Mouse (Mus musculus) cortical plate, adult 2 months (tissue): ENCODE results near the gene Pelp1. TPM values are rescaled to one million over a fixed set of nuclear protein-coding genes. Genes with fewer than 3 reads are reported as not detected.

Source experiments
- H3K27ac ChIP-seq: fragments of 200-500 bp; 2 replicates; pipeline ENCODE4 v1.5.1; 2012; ENCODE audit warnings: low read length, control low read depth, inconsistent platforms; ENCODE audit not compliant: insufficient read depth
- H3K4me1 ChIP-seq: fragments of 200-500 bp; 2 replicates; pipeline ENCODE4 v1.6.1; 2011; ENCODE audit warnings: low read length; ENCODE audit not compliant: control insufficient read depth, insufficient read depth
- H3K4me3 ChIP-seq: fragments of 200-500 bp; 2 replicates; pipeline ENCODE4 v1.5.1; 2011; ENCODE audit warnings: mild to moderate bottlenecking, low read length, control low read depth; ENCODE audit not compliant: insufficient read depth
- CTCF ChIP-seq: fragments of 200-500 bp; IDR thresholded peaks from 2 replicates; pipeline ENCODE4 v1.5.1; 2011; ENCODE audit warnings: mild to moderate bottlenecking, control low read depth, low read length; ENCODE audit not compliant: insufficient read depth; ENCODE audit errors: extremely low read depth
- POLR2A ChIP-seq: fragments of 200-500 bp; IDR thresholded peaks from 2 replicates; pipeline ENCODE4 v1.6.1; 2011; ENCODE audit warnings: mild to moderate bottlenecking, low read length, control low read depth; ENCODE audit not compliant: insufficient read depth; ENCODE audit errors: extremely low read depth
- polyA plus RNA-seq: library from polyadenylated mRNA; depleted of rRNA; stranded (reverse); fragments of >200 nt; gene quantifications from 2 replicates; pipeline ENCODE4 v1.2.3, GENCODE M21; 2012; rRNA removed

The Pelp1 gene
- polyA plus RNA-seq: 19.0 and 20.2 TPM in 2 replicates

DNA sequence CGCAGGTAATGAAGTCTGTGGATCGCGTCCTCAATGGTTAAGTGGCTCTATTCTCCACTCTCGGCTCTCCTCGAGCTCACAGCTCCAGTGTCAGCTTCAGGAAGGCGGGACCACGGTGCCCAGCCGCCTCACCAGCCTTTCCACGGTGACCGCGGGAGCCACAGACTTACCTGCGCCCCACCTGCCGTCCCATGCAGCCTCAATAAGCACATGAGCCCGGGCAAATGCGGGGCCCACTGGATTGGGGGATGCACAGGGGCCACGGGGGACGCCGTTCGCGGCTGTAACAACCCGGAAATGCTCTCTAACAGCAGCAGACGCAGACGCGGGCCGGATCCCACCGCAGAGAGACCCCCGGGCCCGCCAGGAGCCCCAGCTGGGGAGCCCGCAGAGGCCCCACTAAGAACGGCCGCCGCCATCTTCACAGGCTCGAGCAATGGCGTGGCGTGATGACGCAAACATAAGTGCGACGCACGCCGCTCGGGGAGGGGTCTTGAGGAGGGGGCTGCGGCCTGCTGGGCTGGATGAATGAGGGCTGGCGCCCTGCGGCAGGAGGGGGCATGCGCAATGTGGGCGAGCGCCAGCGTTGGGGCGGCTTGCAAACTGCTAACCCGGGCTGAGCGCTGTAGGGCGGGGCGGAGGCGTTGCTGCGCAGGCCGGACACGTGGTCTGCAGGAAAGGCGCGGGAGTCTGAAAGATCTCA lies at the start of gene Pelp1:
Gene Pelp1, minus strand, starts transcription at position 438 of the 703 bp plus-strand sequence.
- peaks cover 2% of the 10 kb centered on the region for H3K4me1 ChIP-seq
- peak within 1 kb of the TSS; percentile 70 for H3K4me3 ChIP-seq
- TF ChIP-seq POLR2A: peak; percentile 55; the same call in 1 of the 2 replicates
- TF ChIP-seq CTCF: no peak
- H3K27ac ChIP-seq: 0 out of 2 replicates have a peak within 1 kb of the TSS, but pooled peaks have one; percentile 38

DNA sequence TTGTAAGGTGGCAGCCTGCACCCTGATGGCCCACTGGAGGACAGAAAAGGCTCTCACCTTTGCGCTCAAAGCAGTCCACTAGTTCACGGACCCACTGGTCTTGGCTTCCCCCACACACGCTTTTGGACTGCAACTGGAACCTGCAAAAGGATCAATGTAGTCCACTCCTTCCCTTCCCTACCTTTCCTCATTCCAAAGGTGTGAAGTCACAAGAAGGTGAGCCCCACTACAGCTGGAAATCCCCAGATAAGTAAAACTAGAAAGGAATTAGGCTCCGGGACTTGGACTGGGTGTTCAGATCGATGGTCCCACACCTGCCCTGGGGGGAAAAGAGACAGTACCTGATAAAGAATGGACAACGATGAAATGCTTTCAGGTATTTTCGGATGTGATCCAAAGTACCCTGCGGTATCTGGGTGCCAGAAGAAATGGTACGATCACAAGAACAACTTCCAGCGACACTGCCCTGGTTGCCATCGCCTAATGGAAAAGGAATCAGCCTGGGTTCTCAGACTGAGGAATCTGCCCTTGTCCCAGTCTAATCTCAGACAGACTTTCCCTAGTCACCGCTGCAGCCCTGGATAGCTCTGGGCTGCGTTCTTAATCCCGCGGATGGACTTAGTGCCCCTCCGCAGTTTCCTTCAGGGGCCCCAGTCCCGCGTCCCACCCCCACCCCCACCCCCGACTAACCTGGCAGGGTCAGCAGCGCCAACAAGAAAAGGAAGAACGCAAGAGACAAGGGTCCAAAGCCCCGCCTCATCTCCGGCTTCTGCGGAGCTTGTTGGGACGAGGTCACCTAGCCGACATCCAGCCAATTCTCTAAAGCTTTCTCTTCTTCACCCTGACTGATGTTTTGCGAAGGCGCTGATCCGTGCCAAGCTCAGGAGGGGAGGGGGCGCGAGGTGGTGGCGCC lies 49.1 kb upstream of the Pelp1 start, which contains the start of gene Zmynd15:
Gene Zmynd15, plus strand, starts transcription at position 746 of the 913 bp plus-strand sequence.
- Histone ChIP-seq H3K4me1 (no peaks in the 10 kb centered on the region; the same call in 1 of the 2 replicates), H3K4me3 (peak within 1 kb of the TSS; percentile 37), H3K27ac (no peak within 1 kb of the TSS)
- TF ChIP-seq CTCF (no peak), POLR2A (no peak)

DNA sequence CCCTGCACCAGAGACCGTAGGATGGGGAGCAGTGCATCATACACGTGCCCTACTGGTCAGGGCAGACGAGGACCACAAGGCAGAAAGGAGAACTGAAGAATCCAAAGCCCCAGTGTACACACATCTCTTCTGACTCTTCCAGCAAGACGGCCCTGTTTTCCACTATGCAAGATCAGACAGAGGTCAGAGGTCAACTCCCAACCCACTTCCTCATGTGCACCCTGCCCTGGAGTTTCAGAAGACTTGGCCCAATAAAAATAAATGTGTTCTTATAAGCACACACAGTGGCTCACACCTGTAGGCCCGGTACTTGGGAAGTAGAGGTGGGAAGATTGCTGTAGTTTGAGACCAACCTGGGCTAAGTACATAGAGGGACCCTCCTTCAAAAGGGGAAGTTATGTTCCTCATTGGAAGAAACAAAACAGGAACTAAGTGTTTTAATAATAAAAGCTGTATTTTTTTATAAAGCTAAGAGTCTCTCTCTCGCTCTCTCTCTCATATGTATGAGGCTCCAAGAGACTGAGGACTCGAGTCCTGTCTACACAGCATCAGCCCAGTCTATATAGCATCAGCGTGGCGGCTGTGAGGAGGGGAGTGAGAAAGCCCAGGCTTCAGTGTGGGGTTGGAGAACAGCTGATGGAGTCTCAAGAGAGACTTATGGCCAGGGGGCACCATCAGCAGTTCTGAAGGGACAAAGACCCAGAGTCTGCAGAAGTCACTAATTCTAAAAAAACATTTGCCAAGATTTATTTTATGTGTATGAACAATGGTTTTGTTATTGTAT lies 43.6 kb upstream of the Pelp1 start:
- Histone ChIP-seq H3K4me3 (no peak overlapping the region), H3K4me1 (no peaks in the 10 kb centered on the region; the same call in 1 of the 2 replicates), H3K27ac (no peak overlapping the region)
- no peak for TF ChIP-seq CTCF
- no peak for TF ChIP-seq POLR2A

- TF ChIP-seq CTCF: peak; percentile 70
- peak; percentile 91 for TF ChIP-seq POLR2A
- peak within 1 kb of the TSS; percentile 89 for H3K27ac ChIP-seq
- H3K4me3 ChIP-seq: peak within 1 kb of the TSS; percentile 53
- no peaks in the 10 kb centered on the region; the same call in 1 of the 2 replicates for H3K4me1 ChIP-seq
Observed at GRCm38 (mm10) chr11:70451797-70452498, 42.1 kb upstream of the Pelp1 start, which contains the start of gene Med11. Gene Med11 (plus strand): TSS chr11:70451919.

- Histone ChIP-seq H3K4me3 (no peak overlapping the region), H3K4me1 (no peaks in the 10 kb centered on the region; the same call in 1 of the 2 replicates), H3K27ac (no peak overlapping the region)
- TF ChIP-seq CTCF: no peak
- no peak for TF ChIP-seq POLR2A
Observed at GRCm38 (mm10) chr11:70450926-70451325, 41.1 kb upstream of the Pelp1 start.

DNA sequence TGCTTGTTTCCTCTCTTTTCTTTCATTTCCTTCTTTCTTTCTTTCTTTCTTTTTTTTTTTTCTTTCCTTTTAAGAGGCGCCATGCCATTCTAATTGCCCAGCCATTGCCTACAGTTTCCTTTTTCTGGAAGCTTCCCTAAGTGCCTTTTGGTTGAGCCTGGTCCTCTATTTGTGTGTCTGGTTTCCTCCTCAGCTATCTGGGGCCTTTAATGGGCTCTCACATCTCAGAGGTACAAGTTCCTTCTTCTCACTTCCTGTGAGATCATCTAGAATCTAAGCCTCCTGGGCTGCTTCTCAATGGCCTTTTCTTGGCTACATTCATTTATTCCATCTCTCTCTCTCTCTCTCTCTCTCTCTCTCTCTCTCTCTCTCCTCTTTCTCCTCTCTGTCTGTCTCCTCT lies 37.5 kb upstream of the Pelp1 start:
- no peaks in the 10 kb centered on the region for H3K4me1 ChIP-seq
- no peak overlapping the region for H3K4me3 ChIP-seq
- no peak overlapping the region for H3K27ac ChIP-seq
- no peak for TF ChIP-seq CTCF
- TF ChIP-seq POLR2A: no peak

GRCm38 (mm10) chr11:70446756-70447155 lies 36.9 kb upstream of the Pelp1 start:
- Histone ChIP-seq H3K4me1 (no peaks in the 10 kb centered on the region), H3K27ac (no peak overlapping the region), H3K4me3 (no peak overlapping the region)
- TF ChIP-seq CTCF (no peak), POLR2A (no peak)

DNA sequence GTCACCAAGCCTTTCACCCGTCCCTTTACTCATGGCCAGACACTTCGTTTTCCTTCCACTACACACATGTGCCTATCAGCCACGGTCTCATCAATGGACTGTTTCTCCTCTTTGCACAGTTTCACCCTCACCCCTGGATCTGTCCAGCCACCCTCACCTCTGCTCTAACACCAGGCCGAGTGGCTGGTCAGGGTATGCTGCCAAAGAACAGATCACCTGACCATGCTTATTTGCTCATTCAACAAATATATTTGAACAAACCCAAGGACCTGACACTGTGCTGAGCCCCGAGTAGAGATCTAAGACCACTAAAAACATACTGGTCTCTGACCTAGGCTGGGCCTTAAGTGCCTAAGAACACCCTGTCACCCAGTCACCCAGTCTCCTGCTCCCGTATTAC lies 34.8 kb upstream of the Pelp1 start:
- Histone ChIP-seq H3K4me1 (no peaks in the 10 kb centered on the region), H3K27ac (no peak overlapping the region), H3K4me3 (no peak overlapping the region)
- TF ChIP-seq CTCF: no peak
- TF ChIP-seq POLR2A: no peak
